17 mouse cellular contexts compared by ENCODE assay signal in genomic region chr3:62085544-62085943, GRCm38 (mm10).
"Had no signal": no experiment of that assay in that cellular context is flagged by ENCODE, and none has a peak within 500 bp of the region (broad histone marks: within the 10 kb centered on the region; RNA-seq: fewer than 3 reads in every experiment).

No protein-coding gene starts in this region.

- ATAC-seq: liver, embryonic 12.5 days; liver, postnatal 0 days; lung, postnatal 0 days; midbrain, embryonic 13.5 days; midbrain, embryonic 15.5 days; midbrain, embryonic 16.5 days had no signal

- DNase-seq: left cerebral cortex, postnatal 4 days; liver; liver, embryonic 13.5 days; liver, postnatal 0 days; lung, adult 18-20 months; lung, adult 2 months; lung, embryonic 14.5 days; lung, postnatal 10 days; lung, postnatal 14 days; lung, postnatal 36 days; lung, postnatal 4 days; midbrain, embryonic 14.5 days had no signal
